Mouse (Mus musculus) MEL (cell line): ENCODE data around the gene Gla.
A peak's percentile ranks its signal among the peaks of the same experiment; 100 is the strongest.

Source experiments
- CTCF ChIP-seq, 3 experiments: IDR thresholded peaks in 2 of 3; conservative IDR thresholded peaks in 1 of 3; 2 replicates each; pipeline ENCODE4 v1.5.1; 2011 to 2012; ENCODE audit warnings: low read length in 3 of 3, low read depth in 2 of 3, mild to moderate bottlenecking in 2 of 3, improper control_type of control experiment in 1 of 3, inconsistent platforms in 1 of 3, mixed read lengths in 1 of 3, moderate library complexity in 1 of 3; ENCODE audit not compliant: control insufficient read depth in 1 of 3, insufficient read depth in 1 of 3, poor library complexity in 1 of 3, severe bottlenecking in 1 of 3
- EP300 ChIP-seq, 2 experiments: IDR thresholded peaks; 2 replicates each; pipeline ENCODE4 v1.6.1; 2011; ENCODE audit warnings: improper control_type of control experiment in 2 of 2, low read length in 2 of 2, low read depth in 1 of 2, mild to moderate bottlenecking in 1 of 2
- HCFC1 ChIP-seq: IDR thresholded peaks from 2 replicates; pipeline ENCODE4 v1.6.1; 2012; ENCODE audit warnings: low read depth, mild to moderate bottlenecking, inconsistent platforms, low read length, improper control_type of control experiment, moderate library complexity
- MAX ChIP-seq: IDR thresholded peaks from 2 replicates; pipeline ENCODE4 v1.6.1; 2011; ENCODE audit warnings: low read length, improper control_type of control experiment
- POLR2AphosphoS2 ChIP-seq: IDR thresholded peaks from 2 replicates; pipeline ENCODE4 v1.6.1; 2011; ENCODE audit warnings: low read length, improper control_type of control experiment
- RAD21 ChIP-seq: IDR thresholded peaks from 2 replicates; pipeline ENCODE4 v1.6.1; 2011; ENCODE audit warnings: mild to moderate bottlenecking, low read depth, low read length, improper control_type of control experiment

DNA sequence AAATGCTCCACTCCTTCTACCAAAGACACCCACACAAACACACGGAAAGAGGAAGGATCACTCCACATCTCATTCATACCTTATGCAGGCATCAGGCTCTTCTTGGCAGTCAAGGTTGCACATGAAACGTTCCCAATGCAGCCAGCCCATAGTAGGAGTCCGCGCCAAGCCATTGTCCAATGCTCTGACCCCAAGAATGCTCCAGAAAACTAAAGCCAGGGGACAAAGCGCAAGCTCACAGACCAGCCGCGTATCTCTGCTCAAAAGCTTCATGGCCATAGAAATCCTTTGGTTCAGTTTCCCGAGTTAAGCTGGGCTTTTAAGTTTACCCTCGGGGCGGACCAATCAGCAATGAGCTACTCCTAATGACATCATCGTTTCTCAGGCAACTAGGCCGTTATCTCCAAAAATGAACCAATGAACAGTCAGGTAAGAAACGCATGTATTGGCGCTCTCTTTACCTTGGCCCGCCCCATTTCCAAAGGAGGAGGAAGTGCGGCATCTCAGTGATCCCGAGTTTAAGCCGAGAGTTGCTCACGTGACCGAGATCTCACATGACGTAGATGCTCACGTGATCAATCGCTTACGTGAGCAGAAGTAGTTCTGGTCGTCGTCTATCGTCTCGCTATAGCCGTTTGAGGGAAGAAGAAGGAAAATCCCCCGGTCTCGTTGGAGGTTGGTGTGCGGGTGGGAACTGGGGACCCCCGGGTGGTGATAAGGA lies at the start of gene Gla, which contains the start of gene Hnrnph2:
- TF ChIP-seq HCFC1 (peak; percentile 90), MAX (peak; percentile 99), CTCF (IDR thresholded peaks at IDR 0.05 in 2 of 3, conservative IDR thresholded peaks at IDR 0.05 in 1 of 3; ENCODE audit: control insufficient read depth in 1 of 3, insufficient read depth in 1 of 3, low read depth in 2 of 3, low read length in 3 of 3, poor library complexity in 1 of 3, severe bottlenecking in 1 of 3) (no peak), POLR2AphosphoS2 (peak; percentile 82), EP300 (IDR thresholded peaks at IDR 0.05; ENCODE audit: low read depth in 1 of 2, low read length in 2 of 2) (peak in 1 of 2 experiments; percentile 27; a peak in 1 of 4 replicates), RAD21 (no peak)
